Mouse (Mus musculus) embryo, embryonic 11.5 days (tissue): ENCODE results near the gene Tbx10.
"Not testable (repeated sequence)": the region's sequence is repeated elsewhere in the genome, so short reads cannot be mapped to it uniquely, and the experiment has no call there.

Source experiments
- DNase-seq: peaks from one replicate; pipeline ENCODE4 v3.0.0-alpha.2; 2012; ENCODE audit warnings: low read depth, low spot score

Gene Tbx10

GRCm38 (mm10) chr19:4003112-4003511, 10.6 kb downstream of the Tbx10 start, which contains the start of gene Doc2g:
TSS of gene Doc2g (plus strand) at chr19:4003313.
- no peak for DNase-seq

DNA sequence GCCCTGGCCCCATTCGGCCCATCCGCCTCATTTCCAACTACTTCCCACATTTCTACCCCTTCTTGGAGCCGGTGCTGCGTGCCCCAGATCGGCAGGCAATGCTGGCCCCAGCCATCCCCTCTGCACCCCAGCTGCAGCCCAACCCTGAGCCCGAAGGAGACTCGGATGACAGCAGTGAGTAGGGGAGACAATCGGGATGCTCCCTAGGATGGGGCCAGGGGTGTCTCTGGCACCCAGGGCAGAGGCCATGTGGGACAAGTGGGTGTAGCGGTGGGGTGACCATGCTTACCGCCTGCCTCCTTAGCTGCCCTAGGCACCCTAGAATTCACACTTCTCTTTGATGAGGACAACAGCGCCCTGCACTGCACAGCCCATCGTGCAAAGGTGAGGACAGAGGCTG, 11.1 kb downstream of the Tbx10 start:
- DNase-seq = no peak

- no peak for DNase-seq
Observed at GRCm38 (mm10) chr19:4004331-4004730, 11.8 kb downstream of the Tbx10 start.

- DNase-seq = no peak
Observed at GRCm38 (mm10) chr19:4005091-4005490, 12.5 kb downstream of the Tbx10 start.

DNA sequence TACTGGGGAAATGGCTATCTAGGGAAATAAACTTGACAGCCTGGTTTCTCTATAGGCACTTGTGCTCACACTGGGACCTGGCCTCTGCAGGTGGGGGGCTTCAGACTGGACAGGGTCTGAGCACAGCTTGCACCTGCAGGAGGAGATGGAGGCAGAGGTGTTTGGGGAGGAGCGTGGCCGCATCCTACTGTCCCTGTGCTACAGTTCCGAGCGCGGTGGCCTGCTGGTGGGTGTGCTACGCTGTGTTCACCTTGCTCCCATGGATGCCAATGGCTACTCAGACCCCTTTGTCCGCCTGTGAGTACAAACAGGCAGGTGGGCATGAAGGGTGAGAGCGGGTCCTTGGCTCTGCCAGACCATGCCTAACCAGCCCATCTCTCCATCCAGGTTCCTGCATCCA, 13.4 kb downstream of the Tbx10 start:
- no peak for DNase-seq

- no peak for DNase-seq
Observed at GRCm38 (mm10) chr19:4011086-4011485, 18.5 kb downstream of the Tbx10 start.

GRCm38 (mm10) chr19:4012432-4013022, 20.0 kb downstream of the Tbx10 start, which contains the start of gene Ndufv1:
TSS of gene Ndufv1 (minus strand) at chr19:4012806.
- DNase-seq = peak; percentile 97

DNA sequence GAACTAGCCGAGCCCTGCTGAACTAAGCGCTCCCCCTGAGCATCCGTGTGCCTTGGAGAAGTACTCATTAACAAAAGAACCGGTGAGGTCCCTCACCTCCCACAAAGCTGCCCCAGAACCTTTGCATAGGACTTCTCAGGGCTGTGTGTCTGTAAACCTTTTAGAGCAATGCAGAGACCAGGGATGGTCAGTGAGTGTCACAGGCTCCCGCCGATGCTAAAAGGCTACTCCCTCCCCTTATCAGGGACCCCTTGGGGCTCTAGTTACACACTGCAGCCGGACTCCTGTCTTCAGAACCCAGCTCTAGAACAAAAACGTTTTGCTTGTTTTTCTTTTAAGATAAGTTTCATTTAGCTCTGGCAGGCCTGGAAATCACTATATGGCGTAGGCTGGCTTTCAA, 20.5 kb downstream of the Tbx10 start:
- no peak for DNase-seq

- no peak for DNase-seq
Observed at GRCm38 (mm10) chr19:4014802-4015201, 22.2 kb downstream of the Tbx10 start.

DNA sequence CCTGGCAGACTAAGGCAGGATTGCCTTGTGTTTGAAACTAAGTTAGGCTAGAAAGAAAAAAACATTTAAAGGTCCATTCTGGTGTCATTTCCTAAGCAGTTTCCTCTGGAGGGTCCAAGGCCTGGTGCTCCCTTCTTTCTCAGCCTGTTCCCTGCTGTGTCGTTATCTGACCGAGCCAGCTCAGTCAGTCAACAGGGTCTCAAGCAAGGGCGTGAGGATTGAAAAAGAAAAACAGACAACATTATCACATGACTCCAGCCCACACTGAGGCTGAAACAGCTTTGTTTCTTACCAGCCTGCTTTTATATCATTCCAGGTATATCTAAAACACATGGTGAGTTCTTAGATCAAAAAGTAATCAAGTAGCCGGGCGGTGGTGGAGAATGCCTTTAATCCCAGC, 23.1 kb downstream of the Tbx10 start:
- DNase-seq = no peak

GRCm38 (mm10) chr19:4017921-4018587, 25.5 kb downstream of the Tbx10 start:
- DNase-seq = no peak

DNA sequence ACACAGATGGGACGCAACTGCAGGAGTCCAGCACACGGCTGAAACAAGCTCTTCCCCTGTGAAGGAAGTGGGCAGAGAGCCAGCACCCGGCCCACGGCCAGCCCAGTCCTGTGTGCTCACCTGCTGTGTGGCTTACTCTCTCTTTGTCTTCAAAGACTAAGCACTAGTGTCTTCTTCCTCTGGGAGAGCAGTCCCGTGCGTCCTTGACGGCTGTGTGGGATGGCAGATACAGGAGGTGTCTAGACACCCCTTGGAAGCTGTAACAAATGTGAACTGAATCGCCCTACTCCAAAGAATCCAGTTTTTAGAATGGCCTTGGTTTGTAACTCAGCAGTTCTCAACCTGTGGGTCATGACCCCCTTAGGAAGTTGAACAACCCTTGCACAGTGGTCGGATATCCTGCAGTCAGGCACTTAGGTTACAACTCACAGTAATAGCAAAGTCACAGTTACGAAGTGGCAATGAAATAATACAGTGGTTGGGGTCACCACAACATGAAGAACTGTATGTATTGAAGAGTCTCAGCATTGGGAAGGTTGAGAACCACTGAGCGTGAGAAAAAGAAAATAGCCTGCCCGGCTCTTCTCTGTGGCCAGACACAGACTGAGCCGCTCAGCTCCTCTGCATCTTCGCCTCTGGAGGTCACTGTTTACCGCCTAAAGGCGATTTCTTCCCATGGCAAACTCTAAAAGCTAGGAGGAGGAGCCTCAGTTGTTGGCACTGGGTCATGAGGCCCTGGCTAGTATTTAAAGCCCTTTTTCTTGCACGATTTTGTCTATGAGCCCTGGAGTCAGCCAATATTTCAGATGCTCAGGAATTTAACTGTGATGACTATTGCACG, 26.4 kb downstream of the Tbx10 start:
- DNase-seq = peak; percentile 63

- DNase-seq = no peak
Observed at GRCm38 (mm10) chr19:4023185-4023584, 30.6 kb downstream of the Tbx10 start.

DNA sequence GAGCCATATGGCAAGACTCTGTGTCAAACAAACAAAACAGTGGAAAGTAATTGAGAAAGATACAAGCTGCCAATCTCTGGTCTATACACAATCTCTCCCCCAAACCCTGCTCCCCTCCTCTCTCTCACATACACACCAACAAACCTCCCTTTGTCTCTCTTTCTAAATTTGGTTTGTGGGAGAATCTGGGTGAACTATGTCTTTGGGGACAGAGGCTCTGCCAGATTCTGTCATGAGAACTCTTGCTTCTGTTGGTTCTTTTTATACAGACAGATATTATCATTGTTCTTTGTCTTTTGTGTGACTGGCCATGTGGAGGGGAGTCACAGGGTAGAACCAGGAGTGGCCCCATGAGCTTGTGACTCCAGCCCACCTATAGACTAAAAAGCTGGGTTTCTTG, 35.0 kb downstream of the Tbx10 start:
- DNase-seq = no peak

- DNase-seq = no peak
Observed at GRCm38 (mm10) chr19:4032668-4033067, 40.1 kb downstream of the Tbx10 start.

DNA sequence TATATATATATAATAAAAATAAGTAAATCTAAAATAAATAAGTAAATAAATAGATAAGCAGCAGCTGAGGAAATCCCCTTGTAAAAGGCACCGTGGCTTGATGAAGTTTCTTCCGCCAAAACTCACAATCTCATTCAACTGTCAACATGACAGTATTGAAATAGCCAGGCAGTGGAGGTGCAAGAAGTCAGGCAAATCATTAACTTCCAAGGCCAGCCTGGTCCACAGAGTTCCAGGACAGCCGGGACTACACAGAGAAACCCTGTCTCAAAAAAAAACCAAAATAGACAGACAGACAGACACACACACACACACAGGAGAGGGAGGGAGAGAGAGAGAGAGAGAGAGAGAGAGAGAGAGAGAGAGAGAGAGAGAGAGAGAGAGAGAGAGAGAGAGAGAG, 40.7 kb downstream of the Tbx10 start:
- no peak for DNase-seq

- DNase-seq = no peak
Observed at GRCm38 (mm10) chr19:4033742-4034141, 41.2 kb downstream of the Tbx10 start.

DNA sequence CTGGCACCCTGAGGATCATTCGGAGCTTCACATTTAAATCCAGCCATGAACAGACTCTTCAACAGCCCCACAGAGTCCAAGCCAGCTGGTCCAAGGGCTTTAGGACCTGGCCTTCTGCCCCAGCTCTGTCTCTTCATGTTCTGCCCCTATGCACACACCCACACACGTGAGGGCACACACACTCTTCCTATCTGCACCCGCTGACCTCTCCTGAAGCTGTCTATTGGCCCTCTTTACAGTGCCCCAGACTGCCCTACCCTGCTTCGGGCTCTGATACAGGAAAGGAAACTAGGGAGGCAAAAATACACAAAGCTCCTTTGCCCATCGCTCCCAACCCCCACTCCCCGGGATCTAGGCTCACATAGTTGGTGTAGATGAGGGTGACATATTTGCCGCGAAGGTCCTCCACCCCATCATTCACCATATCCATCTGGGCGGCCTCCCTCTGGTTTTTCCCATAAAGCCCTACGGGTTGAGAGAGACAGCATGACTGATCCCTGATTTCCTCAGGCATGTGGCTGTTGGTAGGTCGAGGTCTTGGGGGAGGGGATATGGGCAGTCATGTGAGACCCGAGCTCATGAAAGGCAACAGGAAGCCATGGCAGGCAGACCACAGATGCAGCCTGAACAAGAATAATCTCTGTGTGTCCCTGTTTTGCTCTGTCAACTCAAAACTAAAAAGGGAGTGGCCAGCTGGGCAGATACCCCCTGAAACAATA, 43.9 kb downstream of the Tbx10 start:
- no peak for DNase-seq

DNA sequence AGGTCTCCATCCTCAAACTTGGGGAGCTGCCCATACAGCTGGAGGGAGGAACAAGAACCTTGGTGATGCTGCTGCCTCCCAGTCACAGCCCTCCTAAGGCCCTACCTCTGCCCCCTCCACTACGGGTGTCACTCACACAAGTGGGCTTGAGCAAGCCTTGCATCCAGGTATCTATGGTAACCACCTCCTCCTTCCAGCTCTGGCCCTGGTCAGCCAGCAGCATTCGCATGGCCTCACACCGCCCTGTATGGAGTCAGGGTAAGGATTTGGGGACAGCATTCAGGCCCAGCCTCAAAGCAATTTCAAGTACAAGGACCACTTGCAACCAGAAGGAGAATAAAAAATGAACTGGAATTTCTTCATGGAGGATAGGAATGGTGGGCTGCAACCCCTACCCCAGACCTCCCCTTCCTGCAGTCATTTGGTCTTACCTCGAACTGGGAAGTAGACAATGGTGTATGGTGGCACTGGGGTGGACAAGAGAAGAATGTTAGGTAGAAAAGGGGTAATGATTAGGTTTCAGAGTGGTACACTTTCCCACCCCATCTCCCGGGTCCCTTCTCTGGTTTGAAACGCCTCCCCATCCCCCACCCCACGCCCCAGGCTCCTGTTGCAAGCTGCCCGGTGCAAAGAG, 44.7 kb downstream of the Tbx10 start:
- DNase-seq = not testable (repeated sequence)

DNA sequence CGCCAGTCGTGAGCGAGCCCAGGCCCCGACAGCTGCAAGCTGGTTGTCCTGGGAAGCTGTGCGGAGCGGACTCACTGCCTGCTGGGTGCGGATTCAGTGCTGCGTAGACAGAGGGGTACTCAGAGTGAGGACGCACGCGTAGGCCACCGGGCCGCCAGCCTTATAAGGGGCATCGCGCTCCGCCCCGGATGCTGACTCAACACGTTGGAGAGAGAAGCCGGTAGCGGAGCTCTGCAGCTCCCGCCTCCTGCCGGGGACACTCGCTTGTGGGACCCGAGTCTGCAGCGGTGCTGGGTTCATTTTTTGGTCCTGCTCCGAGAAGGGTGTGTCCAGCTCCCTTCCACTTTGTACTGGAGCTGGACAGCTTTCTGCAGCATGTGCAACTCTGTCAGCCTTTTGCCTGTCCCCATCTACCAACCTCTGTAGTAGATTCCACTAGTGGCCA, 45.3 kb downstream of the Tbx10 start, which contains the start of gene Gstp1:
Gene Gstp1, minus strand, starts transcription at position 198 of the 445 bp plus-strand sequence.
- DNase-seq = peak; percentile 82

- not testable (repeated sequence) for DNase-seq
Observed at GRCm38 (mm10) chr19:4040941-4041340, 48.4 kb downstream of the Tbx10 start.
